Mouse (Mus musculus) lung, embryonic 14.5 days (tissue): ENCODE data around the gene Akr1cl. TPM values are rescaled to one million over a fixed set of nuclear protein-coding genes. Genes with fewer than 3 reads are reported as not detected.
A peak's percentile ranks its signal among the peaks of the same experiment; 100 is the strongest.

Experiments
- ATAC-seq: fragments of 200-750 bp; cut with Nextera tagmentation; 2 replicates; pipeline ENCODE4 v1.8.0; 2017; ENCODE audit warnings: mild to moderate bottlenecking, moderate TSS enrichment, moderate library complexity; ENCODE audit not compliant: insufficient read depth
- DNase-seq: peaks from one replicate; pipeline ENCODE4 v3.0.0-alpha.2; 2015
- H3K27ac ChIP-seq: fragments of 300-500 bp; sonication (generic); 2 replicates; pipeline ENCODE4 v1.5.1; 2014; ENCODE audit warnings: low read depth, mild to moderate bottlenecking, moderate library complexity
- H3K27me3 ChIP-seq: fragments of 300-500 bp; sonication (generic); 2 replicates; pipeline ENCODE4 v1.6.1; 2014; ENCODE audit warnings: low read length, control low read depth; ENCODE audit not compliant: insufficient read depth
- H3K36me3 ChIP-seq: fragments of 300-500 bp; sonication (generic); 2 replicates; pipeline ENCODE4 v1.6.1; 2014; ENCODE audit warnings: control low read depth; ENCODE audit not compliant: insufficient read depth
- H3K4me1 ChIP-seq: fragments of 300-500 bp; sonication (generic); 2 replicates; pipeline ENCODE4 v1.6.1; 2014; ENCODE audit warnings: antibody characterized with exemption, control low read depth; ENCODE audit not compliant: insufficient read depth
- H3K4me2 ChIP-seq: fragments of 300-500 bp; sonication (generic); 2 replicates; pipeline ENCODE4 v1.6.1; 2014; ENCODE audit warnings: mild to moderate bottlenecking
- H3K4me3 ChIP-seq: fragments of 300-500 bp; sonication (generic); 2 replicates; pipeline ENCODE4 v1.5.1; 2014; ENCODE audit warnings: low read depth, low read length
- H3K9ac ChIP-seq: fragments of 300-500 bp; sonication (generic); 2 replicates; pipeline ENCODE4 v1.6.1; 2014
- H3K9me3 ChIP-seq: fragments of 300-500 bp; sonication (generic); 2 replicates; pipeline ENCODE4 v1.6.1; 2016; ENCODE audit warnings: low read depth, low read length, control low read depth
- CTCF ChIP-seq: IDR thresholded peaks from 2 replicates; pipeline ENCODE4 v1.5.1; 2016; ENCODE audit warnings: antibody characterized with exemption, low read depth
- whole genome bisulfite sequencing: fragments of 180-500 bp; shearing (Covaris S2); extraction: QIAGEN DNeasy Blood & Tissue Kit; methylation state at CpG from one replicate; pipeline ENCODE4 v1.1.7; 2014; 5-methylcytosine and 5-hydroxymethylcytosine counted together
- polyA plus RNA-seq: library from polyadenylated mRNA; unstranded; fragments of >200 nt; fragmentation: Nextera tagmentation; extraction: Ambion mirVana; gene quantifications from 2 replicates; pipeline ENCODE4 v1.2.1, GENCODE M21; 2014

The Akr1cl gene
- 0.17 TPM in 1 of 2 replicates, not detected in the other for polyA plus RNA-seq

GRCm38 (mm10) chr1:65032641-65033040, at the start of gene Akr1cl:
Gene Akr1cl, minus strand, starts transcription at chr1:65032759.
- no peaks in the 10 kb centered on the region for H3K9me3 ChIP-seq
- TF ChIP-seq CTCF: no peak
- no peak within 1 kb of the TSS for H3K9ac ChIP-seq
- no peak within 1 kb of the TSS for H3K4me3 ChIP-seq
- no peaks in the 10 kb centered on the region for H3K4me1 ChIP-seq
- ATAC-seq (no peak), DNase-seq (no peak)
- H3K27me3 ChIP-seq: no peaks in the 10 kb centered on the region
- H3K4me2 ChIP-seq: no peak within 1 kb of the TSS
- H3K27ac ChIP-seq: no peak within 1 kb of the TSS
- no peaks in the 10 kb centered on the region for H3K36me3 ChIP-seq

- no peak for TF ChIP-seq CTCF
- no peaks in the 10 kb centered on the region for H3K36me3 ChIP-seq
- H3K9me3 ChIP-seq: no peaks in the 10 kb centered on the region
- DNase-seq (no peak), ATAC-seq (no peak)
- H3K9ac ChIP-seq: no peak within 1 kb of the TSS
- H3K27ac ChIP-seq: no peak within 1 kb of the TSS
- H3K27me3 ChIP-seq: no peaks in the 10 kb centered on the region
- no peaks in the 10 kb centered on the region for H3K4me1 ChIP-seq
- WGBS: 41% methylated on average over 7 of the region's 7 CpGs
- no peak within 1 kb of the TSS for H3K4me2 ChIP-seq
- no peak within 1 kb of the TSS for H3K4me3 ChIP-seq
These were observed 49.6 kb upstream of the Akr1cl start, which contains the start of gene Crygb for GRCm38 (mm10) chr1:65082188-65082587. Gene Crygb, minus strand, starts transcription at chr1:65082288.

GRCm38 (mm10) chr1:65075607-65076006, 43.0 kb upstream of the Akr1cl start:
- Histone ChIP-seq H3K4me2 (no peak overlapping the region), H3K4me1 (no peaks in the 10 kb centered on the region), H3K27me3 (no peaks in the 10 kb centered on the region), H3K27ac (no peak overlapping the region), H3K4me3 (no peak overlapping the region), H3K9ac (no peak overlapping the region), H3K9me3 (no peaks in the 10 kb centered on the region), H3K36me3 (no peaks in the 10 kb centered on the region)
- no peak for ATAC-seq
- peak; percentile 40 for DNase-seq
- 13% methylated on average over 5 of the region's 5 CpGs for WGBS
- TF ChIP-seq CTCF: peak; percentile 40

GRCm38 (mm10) chr1:65073589-65073988, 41.0 kb upstream of the Akr1cl start, which contains the start of gene Crygc:
Gene Crygc, minus strand, starts transcription at chr1:65073689.
- H3K27me3 ChIP-seq: no peaks in the 10 kb centered on the region
- H3K9me3 ChIP-seq: no peaks in the 10 kb centered on the region
- no peaks in the 10 kb centered on the region for H3K36me3 ChIP-seq
- no peak for TF ChIP-seq CTCF
- no peak within 1 kb of the TSS for H3K4me3 ChIP-seq
- DNase-seq (no peak), ATAC-seq (no peak)
- no peak within 1 kb of the TSS for H3K9ac ChIP-seq
- H3K27ac ChIP-seq: no peak within 1 kb of the TSS
- H3K4me1 ChIP-seq: no peaks in the 10 kb centered on the region
- H3K4me2 ChIP-seq: no peak within 1 kb of the TSS
- WGBS: 61% methylated on average over 6 of the region's 6 CpGs

GRCm38 (mm10) chr1:65067842-65068241, 35.3 kb upstream of the Akr1cl start:
- DNase-seq (no peak), ATAC-seq (no peak)
- Histone ChIP-seq H3K9me3 (no peaks in the 10 kb centered on the region), H3K4me2 (no peak overlapping the region), H3K4me1 (no peaks in the 10 kb centered on the region), H3K36me3 (no peaks in the 10 kb centered on the region), H3K27ac (no peak overlapping the region), H3K4me3 (no peak overlapping the region), H3K9ac (no peak overlapping the region), H3K27me3 (no peaks in the 10 kb centered on the region)
- no peak for TF ChIP-seq CTCF

GRCm38 (mm10) chr1:65064201-65064600, 31.6 kb upstream of the Akr1cl start:
- TF ChIP-seq CTCF: no peak
- Histone ChIP-seq H3K9ac (no peak overlapping the region), H3K27ac (no peak overlapping the region)

GRCm38 (mm10) chr1:65063352-65063751, 30.8 kb upstream of the Akr1cl start, which contains the start of gene Crygd:
Gene Crygd, minus strand, starts transcription at chr1:65063452.
- no peak within 1 kb of the TSS for H3K4me2 ChIP-seq
- no peak within 1 kb of the TSS for H3K9ac ChIP-seq
- no peak for TF ChIP-seq CTCF
- no peak within 1 kb of the TSS for H3K27ac ChIP-seq
- no peaks in the 10 kb centered on the region for H3K4me1 ChIP-seq
- H3K9me3 ChIP-seq: no peaks in the 10 kb centered on the region
- H3K4me3 ChIP-seq: no peak within 1 kb of the TSS
- H3K36me3 ChIP-seq: no peaks in the 10 kb centered on the region
- no peak for ATAC-seq
- no peak for DNase-seq
- WGBS: 85% methylated on average over 8 of the region's 8 CpGs
- no peaks in the 10 kb centered on the region for H3K27me3 ChIP-seq

More at GRCm38 (mm10) chr1:65064201-65064600, 31.6 kb upstream of the Akr1cl start:
- H3K27me3 ChIP-seq: no peaks in the 10 kb centered on the region
- no peaks in the 10 kb centered on the region for H3K36me3 ChIP-seq
- ATAC-seq (no peak), DNase-seq (no peak)
- H3K9me3 ChIP-seq: no peaks in the 10 kb centered on the region
- H3K4me2 ChIP-seq: no peak overlapping the region
- no peak overlapping the region for H3K4me3 ChIP-seq
- 80% methylated on average over 15 of the region's 15 CpGs for WGBS
- no peaks in the 10 kb centered on the region for H3K4me1 ChIP-seq

- Histone ChIP-seq H3K36me3 (no peaks in the 10 kb centered on the region), H3K9ac (no peak overlapping the region), H3K4me3 (no peak overlapping the region), H3K4me1 (no peaks in the 10 kb centered on the region), H3K4me2 (no peak overlapping the region), H3K9me3 (no peaks in the 10 kb centered on the region), H3K27ac (no peak overlapping the region), H3K27me3 (no peaks in the 10 kb centered on the region)
- ATAC-seq: no peak
- WGBS: 28% methylated on average over 2 of the region's 2 CpGs
- no peak for TF ChIP-seq CTCF
- DNase-seq: no peak
These were observed 19.6 kb upstream of the Akr1cl start for GRCm38 (mm10) chr1:65052140-65052539.
